Mouse (Mus musculus) ovary, postnatal 14 days (tissue): ENCODE data around the gene Olfr284.

ENCODE experiments used
- DNase-seq: peaks from one replicate; pipeline ENCODE4 v3.0.0; 2022; ENCODE audit warnings: low spot score

Gene Olfr284

DNA sequence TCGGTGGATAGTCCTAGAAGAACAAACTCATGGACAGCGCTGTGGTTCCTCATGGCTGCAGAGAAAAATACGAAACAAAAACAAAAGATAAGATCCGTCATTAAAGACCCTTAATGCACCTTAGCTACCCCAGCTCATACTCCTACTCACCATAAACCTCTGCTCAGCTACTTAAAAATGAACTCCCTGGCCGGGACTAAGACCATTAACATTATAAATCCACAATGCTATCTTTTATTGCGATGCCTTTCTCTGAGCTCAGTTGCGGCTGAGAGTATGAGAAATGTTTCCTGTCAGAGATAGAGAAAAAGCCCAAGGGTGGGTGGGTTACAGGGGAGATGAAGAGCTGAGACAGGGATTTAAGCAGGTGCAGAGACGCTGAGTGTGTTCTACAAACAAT is at the start of gene Olfr284:
Gene Olfr284, minus strand, starts transcription at position 101 of the 400 bp plus-strand sequence.
- no peak for DNase-seq

DNA sequence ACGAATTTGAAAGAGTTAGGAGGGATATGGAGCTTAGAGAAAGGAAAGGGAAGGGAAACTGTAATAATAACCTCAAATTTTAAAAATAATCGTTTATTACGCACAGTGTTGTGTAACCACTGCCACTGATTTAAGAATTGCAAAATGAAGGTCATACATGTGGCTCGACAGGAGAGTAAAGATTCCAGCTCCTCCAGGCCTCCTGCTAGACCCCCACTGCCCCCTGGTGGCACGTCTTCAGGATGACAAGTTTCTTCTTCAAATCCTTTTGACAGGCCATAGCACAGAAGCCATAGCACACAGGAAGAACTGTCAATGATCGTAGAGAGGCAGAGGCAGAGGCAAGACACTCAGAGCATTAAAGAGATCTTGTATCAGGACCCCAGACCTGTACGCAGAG is 49.0 kb upstream of the Olfr284 start:
- DNase-seq, result peak; percentile 73

DNA sequence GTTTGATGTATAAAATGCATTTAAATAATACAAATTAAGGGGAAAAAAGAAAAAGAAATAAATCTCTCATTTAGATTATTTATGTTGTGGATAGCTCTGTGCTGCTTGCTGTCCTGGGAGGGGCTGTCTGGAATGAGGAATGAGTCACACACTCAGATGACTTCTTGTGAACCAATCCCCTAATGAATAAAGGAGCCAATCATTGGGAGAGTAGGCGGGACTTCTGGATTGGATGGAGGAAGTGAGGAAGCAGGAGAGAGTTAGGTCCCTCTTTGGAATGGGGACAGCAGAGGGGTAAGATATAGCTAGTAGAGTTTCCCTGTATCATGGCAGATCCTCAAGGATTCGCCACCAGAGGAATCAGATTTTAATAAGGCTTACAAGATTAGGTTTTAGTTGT is 46.8 kb upstream of the Olfr284 start:
- DNase-seq, result no peak

DNA sequence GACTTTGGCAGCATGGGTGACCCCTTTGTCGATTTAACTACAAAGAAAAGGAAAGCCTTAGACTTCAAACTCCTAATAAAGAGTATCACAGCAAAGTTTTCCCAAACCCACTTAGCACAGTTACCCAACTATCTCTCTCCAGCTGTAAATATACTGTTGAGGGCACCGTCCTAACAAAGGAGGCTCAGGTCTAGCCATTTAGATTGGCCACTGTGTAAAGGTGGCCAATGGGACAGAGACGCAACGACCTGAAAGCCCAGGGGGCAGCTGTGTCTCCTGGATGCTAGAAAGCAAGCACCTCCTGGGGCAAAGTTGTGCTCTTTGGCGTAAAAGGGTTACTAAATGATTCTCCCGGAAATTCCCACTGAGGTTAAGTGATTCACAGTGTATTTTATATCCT is 40.1 kb upstream of the Olfr284 start, which contains the start of gene Olfr283:
Gene Olfr283, minus strand, starts transcription at position 101 of the 400 bp plus-strand sequence.
- DNase-seq, result no peak

DNA sequence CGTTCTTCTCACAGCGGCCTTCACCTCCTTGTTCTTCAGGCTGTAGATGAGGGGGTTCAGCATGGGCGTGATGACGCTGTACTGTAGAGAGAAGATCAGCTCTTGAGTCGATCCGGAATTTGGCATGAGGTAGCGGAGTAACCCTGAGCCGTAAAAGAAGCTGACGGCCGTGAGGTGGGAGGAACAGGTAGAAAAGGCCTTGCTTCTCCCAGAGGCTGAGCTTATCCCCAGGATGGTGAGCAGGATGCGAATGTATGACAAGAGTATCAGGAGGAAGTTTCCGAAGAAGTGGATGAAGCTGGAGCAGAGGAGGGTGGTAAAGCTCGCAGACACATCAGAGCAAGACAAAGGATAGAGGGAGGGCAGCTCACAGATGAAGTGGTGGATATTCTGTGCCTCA is 37.4 kb upstream of the Olfr284 start:
- DNase-seq, result no peak

DNA sequence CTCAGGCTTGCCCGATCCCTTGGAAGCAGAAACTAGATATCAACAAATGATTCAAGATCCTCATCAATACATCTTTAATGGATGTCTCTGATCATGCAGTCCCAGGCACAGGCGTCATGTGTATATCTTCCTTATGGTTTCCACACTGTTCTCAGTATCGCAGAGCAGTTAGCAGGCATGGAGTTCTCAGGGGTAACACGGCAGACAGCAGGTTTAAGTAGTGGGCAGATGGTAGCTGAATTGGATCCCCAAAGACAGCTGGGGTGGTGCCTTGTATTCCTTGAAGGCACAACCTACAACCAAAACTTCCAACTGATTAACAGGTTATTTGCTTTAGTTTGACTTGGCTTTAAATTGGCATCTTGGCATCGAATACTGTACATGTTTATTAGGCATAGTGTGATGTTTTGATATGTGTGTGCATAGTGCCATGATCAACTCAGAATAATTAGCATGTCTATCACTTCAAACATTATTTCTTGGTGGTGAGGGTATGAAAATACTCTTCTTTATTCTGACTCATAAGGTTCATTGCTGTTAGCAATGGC is 23.5 kb downstream of the Olfr284 start, which contains the start of gene Olfr285:
Gene Olfr285, minus strand, starts transcription at position 177 of the 548 bp plus-strand sequence.
- no peak for DNase-seq

DNA sequence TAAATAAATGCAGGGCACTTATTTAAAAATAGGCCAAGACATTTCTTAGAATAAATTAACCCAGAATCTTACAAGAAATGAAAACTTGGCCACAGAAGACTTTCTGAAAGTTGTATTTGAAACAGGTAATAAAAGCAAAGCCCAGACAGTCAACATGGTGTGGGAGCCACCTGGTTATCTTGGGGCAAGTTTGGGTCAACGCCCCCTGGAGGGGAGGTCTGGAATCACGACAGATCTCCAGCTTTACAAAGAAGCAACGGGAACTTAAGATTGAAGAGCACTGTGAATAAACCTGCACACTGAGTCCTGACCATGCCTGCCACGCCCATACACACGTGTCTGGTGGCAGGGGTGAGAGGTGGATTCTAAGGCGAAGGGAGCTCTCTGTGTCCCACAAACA is 25.1 kb downstream of the Olfr284 start:
- DNase-seq, result no peak

DNA sequence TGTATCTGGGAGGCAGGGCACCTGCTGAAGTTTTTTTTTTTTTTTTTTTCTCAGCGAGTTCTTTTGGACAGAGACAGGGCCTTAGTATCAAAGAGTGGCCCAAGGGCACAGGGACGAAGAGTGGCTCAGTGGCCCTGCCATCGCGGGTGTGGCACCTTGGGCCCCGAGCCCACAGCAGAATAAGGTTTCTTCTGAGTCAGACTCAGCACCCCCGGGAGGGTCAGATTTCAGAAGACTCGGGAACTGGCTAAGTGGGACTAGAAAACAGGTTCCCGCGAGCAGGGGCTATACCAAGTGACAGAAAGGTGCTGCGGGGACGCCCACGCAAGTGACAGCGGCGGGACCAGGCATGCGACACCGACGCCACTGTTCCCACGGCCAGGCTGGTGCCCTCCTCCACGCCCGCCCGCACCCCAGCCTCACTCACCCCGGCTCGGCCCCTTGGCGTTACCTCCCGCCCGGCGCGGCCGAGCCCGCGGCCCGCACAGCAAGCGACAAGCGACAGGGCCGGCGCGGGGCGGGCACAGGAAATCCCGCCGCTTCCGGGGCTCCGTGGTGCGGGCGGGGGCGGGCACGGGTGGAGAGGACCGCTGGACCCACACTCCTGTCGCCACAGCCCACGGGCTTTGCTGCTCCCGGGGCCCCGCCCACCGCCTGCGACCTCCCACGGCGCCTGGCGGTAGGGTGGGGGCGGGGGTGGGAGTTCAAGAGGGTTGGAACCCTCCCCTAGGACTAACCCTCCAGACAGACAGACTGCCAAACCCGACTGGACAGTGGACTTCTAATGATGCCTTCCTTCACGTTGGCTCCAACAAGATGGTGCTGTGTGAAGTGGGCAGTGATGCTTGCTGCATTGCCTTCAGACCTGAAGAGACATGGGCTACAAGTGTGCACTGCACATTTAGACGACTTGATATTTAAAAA is 44.9 kb downstream of the Olfr284 start, which contains the start of gene Zfp641:
Gene Zfp641, minus strand, starts transcription at position 534 of the 924 bp plus-strand sequence.
- DNase-seq, result peak; percentile 27

DNA sequence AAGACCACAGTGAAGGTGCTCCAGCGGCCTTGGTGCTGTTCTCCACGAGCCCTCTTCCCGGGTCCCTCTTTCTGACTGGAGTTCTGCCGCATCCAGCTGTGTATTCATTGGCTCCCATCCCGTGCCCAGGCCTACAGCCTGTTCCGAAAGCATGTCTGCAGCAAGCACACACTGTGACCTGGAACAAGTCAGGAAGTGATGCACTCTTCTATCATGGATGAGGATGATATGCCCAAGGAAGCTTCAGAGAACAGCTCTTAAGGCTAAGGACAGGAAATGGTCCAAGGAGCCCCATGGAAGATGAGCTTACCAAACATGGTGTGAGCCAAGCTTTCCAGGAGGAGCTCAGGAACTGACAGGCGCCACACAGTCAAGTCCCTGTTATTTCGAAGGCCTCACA is 47.1 kb downstream of the Olfr284 start:
- DNase-seq, result no peak
